Mouse (Mus musculus) ES-Bruce4 (cell line): Measurements from ENCODE around the gene Prss37.

Experiments used
- CTCF ChIP-seq: IDR thresholded peaks from one replicate; pipeline ENCODE4 v1.8.1; 2011; ENCODE audit warnings: low read depth, low read length
- EP300 ChIP-seq: IDR thresholded peaks from 2 replicates; pipeline ENCODE4 v1.6.1; 2011; ENCODE audit warnings: low read depth, low read length; ENCODE audit not compliant: insufficient read depth
- POLR2A ChIP-seq: IDR thresholded peaks from one replicate; pipeline ENCODE4 v1.8.1; 2011; ENCODE audit warnings: low read length; ENCODE audit not compliant: insufficient read depth

GRCm38 (mm10) chr6:40479705-40480104 lies 39.6 kb downstream of the Prss37 start:
- no peak for TF ChIP-seq CTCF
- no peak for TF ChIP-seq POLR2A
- TF ChIP-seq EP300 = no peak
